Mouse (Mus musculus): ENCODE measurements at regions not wholly inside any gene's neighbourhood (a gene's known extent, or its start where the extent isn't known, plus 50 kb on each side); places are given as distances from the start of the nearest gene placed in this dataset.

DNA sequence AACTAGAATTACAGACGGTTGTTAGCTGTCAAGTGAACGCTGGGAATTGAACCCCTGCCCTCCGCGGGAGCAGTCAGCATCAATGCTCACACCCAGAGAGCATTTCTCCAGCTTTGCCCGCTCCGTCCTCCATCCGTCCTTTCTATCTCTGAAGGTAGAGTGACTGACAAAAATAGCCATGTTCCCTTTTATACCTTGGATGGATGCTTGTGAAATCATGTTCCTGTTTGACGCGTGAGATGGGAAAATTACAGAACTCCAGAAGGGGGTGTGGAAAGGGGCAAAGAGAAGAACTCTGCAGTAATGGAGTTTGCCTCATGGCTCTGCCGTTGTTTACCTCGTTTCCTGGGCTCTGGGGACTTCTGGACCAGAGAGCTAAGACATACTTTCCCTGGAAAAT, 162.1 kb upstream of the Ccdc54 start:
- Histone ChIP-seq H3K27me3 (replicated peaks; ENCODE audit: control insufficient read depth, insufficient read depth, low read length) (no peaks in the 10 kb centered on the region), H3K4me1 (ENCODE audit: control insufficient read depth, insufficient read depth, low read length) (no peaks in the 10 kb centered on the region), H3K9me3 (replicated peaks; ENCODE audit: control insufficient read depth, low read length) (no peaks in the 10 kb centered on the region), H3K27ac (ENCODE audit: low read depth, low read length) (no peak overlapping the region), H3K9ac (ENCODE audit: low read length) (no peak overlapping the region), H3K4me2 (ENCODE audit: low read length) (no peak overlapping the region), H3K36me3 (ENCODE audit: control insufficient read depth, insufficient read depth, low read length) (no peaks in the 10 kb centered on the region), H3K4me3 (ENCODE audit: low read depth, low read length) (no peak overlapping the region)
- DNase-seq (ENCODE audit: low spot score) (no peak), ATAC-seq (no peak)
- WGBS, result 89% methylated on average over 11 of the region's 11 CpGs

GRCm38 (mm10) chr16:50752277-50752600, 161.3 kb upstream of the Ccdc54 start:
- H3K36me3 ChIP-seq (ENCODE audit: control insufficient read depth, insufficient read depth, low read length), result no peaks in the 10 kb centered on the region
- H3K4me2 ChIP-seq (ENCODE audit: low read length), result no peak overlapping the region
- 84% methylated on average over 10 of the region's 10 CpGs for WGBS
- no peaks in the 10 kb centered on the region for H3K27me3 ChIP-seq (replicated peaks; ENCODE audit: control insufficient read depth, insufficient read depth, low read length)
- no peak overlapping the region for H3K27ac ChIP-seq (ENCODE audit: low read depth, low read length)
- no peaks in the 10 kb centered on the region for H3K9me3 ChIP-seq (replicated peaks; ENCODE audit: control insufficient read depth, low read length)
- ATAC-seq (no peak), DNase-seq (ENCODE audit: low spot score) (no peak)
- no peak overlapping the region for H3K9ac ChIP-seq (ENCODE audit: low read length)
- H3K4me3 ChIP-seq (ENCODE audit: low read depth, low read length), result no peak overlapping the region
- H3K4me1 ChIP-seq (ENCODE audit: control insufficient read depth, insufficient read depth, low read length), result no peaks in the 10 kb centered on the region

- WGBS, result 83% methylated on average over 9 of the region's 9 CpGs
- Histone ChIP-seq H3K9ac (ENCODE audit: low read length) (no peak overlapping the region), H3K4me2 (ENCODE audit: low read length) (no peak overlapping the region), H3K4me3 (ENCODE audit: low read depth, low read length) (no peak overlapping the region), H3K27ac (ENCODE audit: low read depth, low read length) (no peak overlapping the region), H3K27me3 (replicated peaks; ENCODE audit: control insufficient read depth, insufficient read depth, low read length) (no peaks in the 10 kb centered on the region), H3K4me1 (ENCODE audit: control insufficient read depth, insufficient read depth, low read length) (no peaks in the 10 kb centered on the region), H3K9me3 (replicated peaks; ENCODE audit: control insufficient read depth, low read length) (no peaks in the 10 kb centered on the region), H3K36me3 (ENCODE audit: control insufficient read depth, insufficient read depth, low read length) (no peaks in the 10 kb centered on the region)
- no peak for ATAC-seq
- no peak for DNase-seq (ENCODE audit: low spot score)
Measured at GRCm38 (mm10) chr16:50751495-50752276, 160.7 kb upstream of the Ccdc54 start.

- Histone ChIP-seq H3K9ac (ENCODE audit: low read length) (no peak overlapping the region), H3K36me3 (ENCODE audit: control insufficient read depth, insufficient read depth, low read length) (no peaks in the 10 kb centered on the region), H3K27me3 (replicated peaks; ENCODE audit: control insufficient read depth, insufficient read depth, low read length) (no peaks in the 10 kb centered on the region), H3K4me2 (ENCODE audit: low read length) (no peak overlapping the region), H3K27ac (ENCODE audit: low read depth, low read length) (no peak overlapping the region), H3K4me3 (ENCODE audit: low read depth, low read length) (no peak overlapping the region), H3K9me3 (replicated peaks; ENCODE audit: control insufficient read depth, low read length) (no peaks in the 10 kb centered on the region), H3K4me1 (ENCODE audit: control insufficient read depth, insufficient read depth, low read length) (no peaks in the 10 kb centered on the region)
- 95% methylated on average over 5 of the region's 5 CpGs for WGBS
- ATAC-seq (no peak), DNase-seq (ENCODE audit: low spot score) (no peak)
Measured at GRCm38 (mm10) chr16:50747698-50748097, 156.7 kb upstream of the Ccdc54 start.

DNA sequence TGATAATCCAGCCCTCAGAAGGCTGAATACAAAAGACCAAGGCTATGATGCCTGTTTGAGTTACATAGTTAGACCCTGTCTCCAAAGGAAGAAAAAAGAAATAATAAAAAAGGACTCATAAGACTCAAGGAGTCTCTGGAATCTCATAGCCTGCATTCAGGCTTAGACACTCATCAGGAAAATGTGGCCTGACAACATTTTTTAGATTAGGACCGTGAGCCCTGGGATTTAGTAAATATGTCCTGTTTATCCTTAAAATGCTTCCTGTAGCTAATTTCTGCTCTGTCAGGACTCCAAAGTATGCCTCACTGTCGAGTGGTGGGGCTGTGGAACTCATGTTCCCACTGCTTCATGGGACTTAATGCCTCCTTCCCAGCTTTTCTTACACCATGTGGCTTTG, 154.8 kb upstream of the Ccdc54 start:
- no peak for ATAC-seq
- no peaks in the 10 kb centered on the region for H3K27me3 ChIP-seq (replicated peaks; ENCODE audit: control insufficient read depth, insufficient read depth, low read length)
- no peak overlapping the region for H3K9ac ChIP-seq (ENCODE audit: low read length)
- no peak for DNase-seq (ENCODE audit: low spot score)
- no peaks in the 10 kb centered on the region for H3K36me3 ChIP-seq (ENCODE audit: control insufficient read depth, insufficient read depth, low read length)
- 67% methylated on average over 2 of the region's 2 CpGs for WGBS
- H3K27ac ChIP-seq (ENCODE audit: low read depth, low read length), result no peak overlapping the region
- H3K4me1 ChIP-seq (ENCODE audit: control insufficient read depth, insufficient read depth, low read length), result no peaks in the 10 kb centered on the region
- H3K4me3 ChIP-seq (ENCODE audit: low read depth, low read length), result no peak overlapping the region
- H3K9me3 ChIP-seq (replicated peaks; ENCODE audit: control insufficient read depth, low read length), result no peaks in the 10 kb centered on the region
- H3K4me2 ChIP-seq (ENCODE audit: low read length), result no peak overlapping the region

- WGBS, result 26% methylated on average over 10 of the region's 10 CpGs
- Histone ChIP-seq H3K27ac (ENCODE audit: low read depth, low read length) (no peak overlapping the region), H3K4me1 (ENCODE audit: control insufficient read depth, insufficient read depth, low read length) (peaks cover 4% of the 10 kb centered on the region; the same call in 1 of the 2 replicates), H3K9ac (ENCODE audit: low read length) (peak overlapping the region; percentile 49; the same call in 1 of the 2 replicates), H3K36me3 (ENCODE audit: control insufficient read depth, insufficient read depth, low read length) (no peaks in the 10 kb centered on the region), H3K9me3 (replicated peaks; ENCODE audit: control insufficient read depth, low read length) (no peaks in the 10 kb centered on the region), H3K4me2 (ENCODE audit: low read length) (peak overlapping the region; percentile 60), H3K27me3 (replicated peaks; ENCODE audit: control insufficient read depth, insufficient read depth, low read length) (no peaks in the 10 kb centered on the region), H3K4me3 (ENCODE audit: low read depth, low read length) (peak overlapping the region; percentile 32)
- DNase-seq (ENCODE audit: low spot score) (no peak), ATAC-seq (no peak)
Measured at GRCm38 (mm10) chr16:50737396-50737843, 146.5 kb upstream of the Ccdc54 start.

DNA sequence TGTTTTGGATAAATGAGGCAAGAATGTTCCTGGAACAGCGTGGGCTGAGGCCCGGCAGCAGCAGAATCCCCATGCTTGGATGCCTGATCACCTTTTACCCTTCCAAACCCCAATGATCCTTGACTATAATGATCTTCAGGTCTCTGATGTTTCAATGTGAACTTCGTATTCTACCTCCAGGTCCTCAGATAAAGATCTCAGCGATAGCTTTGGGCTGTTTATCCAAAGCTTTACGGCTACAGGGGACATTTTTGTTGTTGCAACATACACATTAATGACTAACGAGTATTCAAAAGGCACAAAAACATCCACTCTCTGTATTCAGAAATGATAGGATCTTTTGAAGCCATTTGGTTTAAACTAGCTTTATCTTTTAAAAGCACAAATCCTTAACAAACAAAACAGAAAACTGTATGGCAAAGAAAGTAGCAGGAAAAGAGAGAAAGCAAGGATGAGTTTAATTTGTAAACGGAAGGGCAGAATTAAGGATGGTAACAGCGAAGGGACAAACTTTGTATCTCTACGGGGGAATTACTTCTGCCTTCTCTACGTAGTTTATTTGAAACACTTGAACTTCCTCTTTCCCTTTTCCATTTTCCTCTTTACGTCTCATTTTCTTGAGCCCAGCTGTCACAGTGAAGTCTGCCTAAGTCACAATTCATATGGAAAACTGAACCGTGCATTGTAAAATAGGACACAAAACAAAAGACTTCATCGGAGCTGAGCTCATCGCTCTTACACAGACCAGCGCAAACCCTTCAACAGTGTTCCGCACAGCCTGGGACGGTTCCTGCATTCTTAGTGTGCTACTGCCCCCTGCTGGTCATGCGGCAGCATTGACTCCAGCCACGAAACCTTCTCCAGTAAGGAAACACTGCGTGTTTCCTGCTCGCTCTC, 145.4 kb upstream of the Ccdc54 start:
- ATAC-seq, result peak; percentile 86
- peaks cover 4% of the 10 kb centered on the region; the same call in 1 of the 2 replicates for H3K4me1 ChIP-seq (ENCODE audit: control insufficient read depth, insufficient read depth, low read length)
- peak; percentile 96 for DNase-seq (ENCODE audit: low spot score)
- H3K27me3 ChIP-seq (replicated peaks; ENCODE audit: control insufficient read depth, insufficient read depth, low read length), result no peaks in the 10 kb centered on the region
- peak overlapping the region; percentile 35 for H3K9ac ChIP-seq (ENCODE audit: low read length)
- no peaks in the 10 kb centered on the region for H3K36me3 ChIP-seq (ENCODE audit: control insufficient read depth, insufficient read depth, low read length)
- H3K9me3 ChIP-seq (replicated peaks; ENCODE audit: control insufficient read depth, low read length), result no peaks in the 10 kb centered on the region
- H3K4me2 ChIP-seq (ENCODE audit: low read length), result peak overlapping the region; percentile 60
- H3K4me3 ChIP-seq (ENCODE audit: low read depth, low read length), result peak overlapping the region; percentile 32
- H3K27ac ChIP-seq (ENCODE audit: low read depth, low read length), result no peak overlapping the region
- WGBS, result 6% methylated on average over 21 of the region's 21 CpGs

DNA sequence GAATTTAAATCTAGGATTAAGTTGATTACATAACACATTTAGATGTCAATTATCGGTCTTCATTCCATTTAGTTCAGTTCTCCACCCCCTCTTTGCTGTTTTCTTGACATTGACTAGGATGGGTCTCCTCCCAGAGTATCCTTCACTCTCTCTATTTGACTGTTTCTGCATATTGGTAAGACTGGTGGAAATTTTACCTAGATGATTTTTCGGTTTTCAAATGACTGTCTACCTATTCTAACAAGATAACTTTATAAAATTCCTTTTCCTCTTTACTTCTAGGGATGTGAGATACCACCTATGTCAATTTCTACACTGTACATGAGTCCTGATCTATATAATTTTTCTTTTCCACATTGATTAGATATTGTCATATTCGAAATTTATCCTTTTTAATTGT, 142.4 kb upstream of the Ccdc54 start:
- Histone ChIP-seq H3K36me3 (ENCODE audit: control insufficient read depth, insufficient read depth, low read length) (no peaks in the 10 kb centered on the region), H3K4me1 (ENCODE audit: control insufficient read depth, insufficient read depth, low read length) (peaks cover 4% of the 10 kb centered on the region; the same call in 1 of the 2 replicates), H3K27ac (ENCODE audit: low read depth, low read length) (no peak overlapping the region), H3K4me2 (ENCODE audit: low read length) (peak overlapping the region; percentile 95), H3K9ac (ENCODE audit: low read length) (no peak overlapping the region), H3K27me3 (replicated peaks; ENCODE audit: control insufficient read depth, insufficient read depth, low read length) (no peaks in the 10 kb centered on the region), H3K9me3 (replicated peaks; ENCODE audit: control insufficient read depth, low read length) (no peaks in the 10 kb centered on the region), H3K4me3 (ENCODE audit: low read depth, low read length) (no peak overlapping the region)
- WGBS, result 93% methylated on average over 3 of the region's 3 CpGs
- ATAC-seq, result no peak
- no peak for DNase-seq (ENCODE audit: low spot score)
